Mouse (Mus musculus): ENCODE measurements around the gene Dmrtb1.

Dmrtb1 gene

DNA sequence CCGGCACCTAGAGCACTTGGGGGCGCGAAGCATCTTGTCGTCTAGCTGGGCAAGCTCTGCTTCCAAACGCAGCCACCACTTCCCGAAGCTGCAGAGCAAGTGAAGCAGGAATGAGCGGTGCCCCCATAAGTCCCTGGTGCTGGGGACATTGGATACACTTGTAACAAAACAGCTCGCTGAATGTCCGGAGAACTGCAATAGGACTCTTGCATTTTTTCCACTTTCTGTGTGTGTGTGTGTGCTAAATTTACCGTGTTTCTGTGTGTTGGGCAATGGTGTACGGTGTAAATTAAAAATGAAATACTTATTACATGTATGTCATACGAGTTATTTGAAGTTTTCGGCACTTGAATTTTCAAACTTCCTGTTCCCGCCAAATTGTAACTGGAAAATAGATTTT, at the start of gene Dmrtb1:
Gene Dmrtb1, minus strand, starts transcription at position 101 of the 400 bp plus-strand sequence.
- DNase-seq (ENCODE audit: low read depth, low spot score) = no peak

GRCm38 (mm10) chr4:107733603-107734002, 49.6 kb upstream of the Dmrtb1 start:
- DNase-seq (ENCODE audit: low read depth, low spot score) = peak; percentile 26

DNA sequence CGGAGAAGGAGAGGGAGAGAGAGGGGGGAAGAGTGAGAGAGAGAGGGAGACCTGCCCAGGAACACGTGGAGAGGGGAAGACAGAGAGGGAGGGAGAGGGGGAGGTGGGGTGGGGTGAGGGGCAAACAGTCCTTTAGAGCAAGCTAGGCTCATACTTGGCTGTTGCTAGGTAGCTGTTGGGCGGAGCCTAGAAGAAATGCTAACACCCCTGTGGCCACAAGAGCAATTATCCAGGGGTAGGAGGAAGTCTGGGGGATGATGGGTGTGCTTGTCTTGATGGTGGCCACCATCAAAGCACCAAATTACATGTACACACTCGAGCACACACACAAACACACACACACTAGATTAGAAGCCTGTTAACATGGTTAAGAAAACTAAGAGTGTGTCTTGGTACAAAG, 48.6 kb upstream of the Dmrtb1 start:
- DNase-seq (ENCODE audit: low read depth, low spot score) = peak; percentile 49

GRCm38 (mm10) chr4:107732182-107732581, 48.2 kb upstream of the Dmrtb1 start:
- DNase-seq (ENCODE audit: low read depth, low spot score) = no peak

- DNase-seq (ENCODE audit: low read depth, low spot score) = no peak
These were observed 47.0 kb upstream of the Dmrtb1 start for GRCm38 (mm10) chr4:107731088-107731465.

GRCm38 (mm10) chr4:107730391-107731087, 46.5 kb upstream of the Dmrtb1 start:
- DNase-seq (ENCODE audit: low read depth, low spot score) = no peak

DNA sequence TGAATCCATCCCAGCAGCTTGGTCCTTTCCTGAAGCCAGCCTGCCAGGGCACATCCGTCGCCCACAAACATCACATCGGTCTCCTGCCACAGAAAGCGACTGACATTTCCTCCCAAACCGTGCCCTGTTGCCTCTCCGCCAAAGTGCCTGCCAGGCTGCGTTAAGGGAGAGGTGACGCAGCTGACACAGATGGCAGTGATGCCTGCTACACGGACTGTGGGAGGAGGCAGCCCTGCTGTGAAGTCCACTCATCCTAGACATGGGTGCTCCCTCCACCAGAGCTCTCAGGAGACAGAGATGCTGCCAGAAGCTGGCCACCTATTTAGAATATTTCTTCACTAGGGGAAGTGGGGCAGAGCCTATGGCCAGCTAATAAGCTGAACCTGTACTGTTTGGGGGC, 41.4 kb upstream of the Dmrtb1 start:
- DNase-seq (ENCODE audit: low read depth, low spot score) = no peak

GRCm38 (mm10) chr4:107720043-107720830, 36.2 kb upstream of the Dmrtb1 start:
- no peak for DNase-seq (ENCODE audit: low read depth, low spot score)

- no peak for DNase-seq (ENCODE audit: low read depth, low spot score)
These were observed 35.1 kb upstream of the Dmrtb1 start for GRCm38 (mm10) chr4:107719161-107719560.

DNA sequence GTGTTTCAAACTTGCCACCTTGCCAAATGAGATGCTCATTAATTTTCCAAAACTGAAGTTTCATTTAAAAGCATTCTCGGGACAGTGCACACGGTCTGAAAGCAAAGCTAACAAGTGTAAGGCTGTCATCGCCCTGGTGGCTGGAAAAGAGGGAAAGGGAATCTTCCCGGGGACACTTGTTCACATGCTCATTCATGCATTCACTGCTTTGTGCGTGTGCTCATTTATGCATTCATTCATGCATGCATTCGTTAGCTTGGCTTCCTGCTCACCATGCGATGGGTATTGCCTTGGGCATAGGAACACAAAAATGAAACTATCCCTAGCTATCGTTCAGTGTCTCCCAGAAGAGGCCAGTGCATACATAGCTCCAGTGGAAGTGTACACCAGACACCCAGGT, 34.7 kb upstream of the Dmrtb1 start:
- no peak for DNase-seq (ENCODE audit: low read depth, low spot score)

DNA sequence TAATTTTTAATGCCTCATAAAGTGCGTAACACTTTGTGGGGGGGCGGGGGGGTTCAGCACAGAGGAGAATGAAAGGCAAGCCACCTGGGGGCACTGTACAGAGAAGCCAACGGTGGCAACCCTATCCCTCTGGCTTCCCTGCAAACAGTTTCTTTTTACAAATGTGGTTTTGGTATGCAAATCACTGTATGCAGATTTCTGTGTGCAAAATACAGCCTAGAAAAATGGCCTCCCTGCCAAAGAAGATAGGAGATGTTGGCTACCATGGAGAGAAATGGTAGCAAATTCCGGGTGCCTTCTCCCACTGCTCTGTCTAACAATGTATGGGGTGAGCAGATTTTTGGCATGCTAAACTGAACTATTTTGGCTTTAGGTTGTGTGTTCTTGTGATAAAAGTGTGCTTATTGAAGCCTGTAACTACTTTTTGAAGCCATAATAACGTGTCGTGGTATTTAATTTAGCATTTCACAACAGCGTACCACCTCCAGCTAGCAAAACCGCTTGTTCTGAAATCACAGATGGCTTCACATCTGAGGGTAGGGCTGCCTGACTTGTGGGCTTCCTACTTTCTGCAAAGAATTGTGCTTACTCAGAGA, 33.8 kb upstream of the Dmrtb1 start:
- DNase-seq (ENCODE audit: low read depth, low spot score) = no peak

GRCm38 (mm10) chr4:107716754-107717299, 32.8 kb upstream of the Dmrtb1 start:
- DNase-seq (ENCODE audit: low read depth, low spot score) = no peak

GRCm38 (mm10) chr4:107706884-107707283, 22.9 kb upstream of the Dmrtb1 start:
- DNase-seq (ENCODE audit: low read depth, low spot score) = no peak

DNA sequence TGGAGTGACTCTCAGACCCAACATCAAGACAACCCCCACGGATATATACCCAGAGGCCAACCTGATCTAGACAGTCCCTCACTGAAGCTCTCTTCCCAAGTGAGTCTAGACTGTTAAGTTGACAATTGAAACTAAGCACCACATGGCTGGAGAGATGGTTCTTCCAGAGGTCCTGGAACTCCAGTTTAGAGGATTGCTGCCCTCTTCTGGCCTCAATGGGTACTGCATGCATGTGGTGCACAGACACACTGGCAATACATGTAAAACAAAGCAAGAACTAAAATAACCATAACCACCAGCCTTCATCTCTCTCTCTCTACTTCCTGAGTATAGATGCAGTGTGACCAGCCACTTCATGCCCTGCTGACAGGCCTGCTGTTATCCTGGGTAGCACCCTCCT, 20.2 kb upstream of the Dmrtb1 start:
- DNase-seq (ENCODE audit: low read depth, low spot score) = peak; percentile 79

GRCm38 (mm10) chr4:107701679-107702078, 17.6 kb upstream of the Dmrtb1 start:
- no peak for DNase-seq (ENCODE audit: low read depth, low spot score)

DNA sequence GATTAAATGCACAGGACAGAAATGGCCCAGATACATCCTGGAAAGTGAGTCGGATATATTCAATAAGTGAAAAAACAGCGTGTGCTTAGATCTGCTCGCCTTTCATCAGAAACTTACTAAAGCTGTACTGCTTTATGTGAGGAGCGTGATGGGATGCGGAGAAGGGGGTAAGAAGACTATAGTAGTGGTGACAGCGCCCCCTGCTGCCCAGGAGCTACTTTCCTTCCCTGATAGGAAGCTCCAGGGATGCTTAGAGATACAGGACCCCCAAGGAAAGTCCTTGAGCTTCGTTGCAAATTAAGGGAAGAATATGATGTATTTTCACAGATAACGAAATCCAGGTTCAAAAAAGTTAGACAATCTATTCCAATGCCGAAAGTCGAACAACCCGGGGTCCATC, 17.1 kb upstream of the Dmrtb1 start:
- DNase-seq (ENCODE audit: low read depth, low spot score) = peak; percentile 76

GRCm38 (mm10) chr4:107699271-107699670, 15.2 kb upstream of the Dmrtb1 start:
- DNase-seq (ENCODE audit: low read depth, low spot score) = no peak

GRCm38 (mm10) chr4:107693816-107694215, 9.8 kb upstream of the Dmrtb1 start:
- no peak for DNase-seq (ENCODE audit: low read depth, low spot score)

GRCm38 (mm10) chr4:107688213-107688612, 4.2 kb upstream of the Dmrtb1 start:
- no peak for DNase-seq (ENCODE audit: low read depth, low spot score)

DNA sequence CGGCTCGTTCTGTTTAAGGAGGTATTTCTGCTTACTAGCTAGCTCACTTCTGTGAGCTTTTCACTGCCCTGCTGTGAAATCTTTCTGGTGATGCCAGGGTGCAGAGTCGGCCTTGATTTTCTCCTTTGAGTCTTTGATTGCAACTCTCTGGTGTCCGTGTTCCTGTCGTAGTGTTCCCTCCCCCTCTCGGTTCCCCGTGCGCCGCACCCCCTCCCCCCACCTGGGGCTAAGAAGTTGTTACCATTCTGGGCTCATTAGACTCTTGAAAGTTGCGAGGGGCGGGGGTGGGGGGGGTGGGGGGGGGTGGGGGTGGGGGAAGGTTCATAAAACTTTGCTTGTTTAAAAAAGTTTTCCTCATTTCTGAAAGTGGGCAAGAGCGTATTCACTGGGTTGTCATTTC, 3.1 kb upstream of the Dmrtb1 start:
- DNase-seq (ENCODE audit: low read depth, low spot score) = no peak

GRCm38 (mm10) chr4:107683006-107683756, 849 bp downstream of the Dmrtb1 start:
- DNase-seq (ENCODE audit: low read depth, low spot score) = peak; percentile 61
